In the genomic region with DNA sequence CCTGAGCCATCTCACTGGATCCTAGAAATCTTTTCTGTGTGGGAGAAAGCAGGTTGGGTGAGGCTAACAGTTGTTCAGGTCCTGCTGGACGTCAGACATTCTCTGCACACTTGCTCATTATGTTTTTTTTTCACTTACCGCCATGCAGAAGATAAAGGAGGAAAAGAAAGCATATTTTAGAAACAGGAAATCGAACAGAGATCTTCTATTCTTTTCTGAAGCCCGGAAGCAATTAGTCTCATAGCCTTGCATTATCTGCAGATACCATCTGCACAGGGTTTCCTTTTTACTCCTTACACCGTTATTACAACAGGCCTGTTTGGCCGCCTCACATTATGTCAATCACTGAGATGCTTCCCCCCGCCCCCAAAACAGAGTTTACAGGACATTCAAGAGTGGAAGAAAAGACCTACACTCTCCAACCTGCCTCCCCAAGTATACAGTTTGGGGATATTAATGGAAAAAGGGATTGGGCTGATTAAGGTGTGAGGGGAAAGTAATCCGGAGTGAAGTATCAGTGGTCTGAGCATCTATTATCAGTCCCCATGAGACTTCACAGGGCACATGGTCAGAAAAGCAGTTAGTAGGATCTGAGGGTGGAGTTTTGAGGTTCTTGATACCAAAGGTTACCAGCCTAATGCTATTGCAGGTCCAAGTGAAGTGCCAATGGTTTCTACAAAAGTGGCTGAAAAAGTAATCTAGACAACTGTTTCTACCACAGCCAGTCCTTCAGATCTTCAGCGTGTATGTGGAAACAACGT, we compare ENCODE assay signal across 16 mouse cellular contexts. TPM values are rescaled to one million over a fixed set of nuclear protein-coding genes. Genes with fewer than 3 reads are reported as not detected.
DNase-seq lines count a peak whose midpoint lies in the region; ATAC-seq and TF ChIP-seq lines count a peak whose summit lies in the region.
"Had no signal": no experiment of that assay in that cellular context is flagged by ENCODE, and none has a peak within 500 bp of the region (broad histone marks: within the 10 kb centered on the region; RNA-seq: fewer than 3 reads in every experiment).

No protein-coding gene starts in this region.

- H3K27ac ChIP-seq in kidney, adult 2 months (ENCODE audit: insufficient read depth, low read depth, low read length) = no peak overlapping the region
- no peak overlapping the region for H3K27ac ChIP-seq in kidney, embryonic 14.5 days (ENCODE audit: low read depth, low read length)
- H3K27ac ChIP-seq in forebrain, embryonic 12.5 days = no peak overlapping the region
- H3K27ac ChIP-seq: embryonic facial prominence, embryonic 10.5 days; hindbrain, embryonic 15.5 days; limb, embryonic 13.5 days; neural tube, embryonic 12.5 days had no signal

- H3K27me3 ChIP-seq in kidney, adult 2 months (replicated peaks; ENCODE audit: control insufficient read depth, insufficient read depth, low read length) = no peaks in the 10 kb centered on the region
- no peaks in the 10 kb centered on the region for H3K27me3 ChIP-seq in kidney, embryonic 14.5 days (ENCODE audit: control insufficient read depth, insufficient read depth, low read length)
- peaks cover 2% of the 10 kb centered on the region; the same call in 1 of the 2 replicates for H3K27me3 ChIP-seq in forebrain, embryonic 12.5 days
- H3K27me3 ChIP-seq: hindbrain, embryonic 15.5 days; limb, embryonic 13.5 days; neural tube, embryonic 12.5 days had no signal

- H3K9ac ChIP-seq in kidney, embryonic 14.5 days (ENCODE audit: low read depth, low read length) = no peak overlapping the region
- no peak overlapping the region for H3K9ac ChIP-seq in forebrain, embryonic 12.5 days
- H3K9ac ChIP-seq: hindbrain, embryonic 15.5 days; limb, embryonic 13.5 days; neural tube, embryonic 12.5 days had no signal

- ATAC-seq in kidney, embryonic 14.5 days (ENCODE audit: low FRiP score, low TSS enrichment) = no peak
- ATAC-seq in erythroid progenitor cell, adult 5-6 weeks (replicated peaks; ENCODE audit: low FRiP score, poor library complexity, severe bottlenecking) = no peak
- ATAC-seq in forebrain, embryonic 12.5 days (ENCODE audit: low FRiP score) = no peak
- ATAC-seq: midbrain, embryonic 16.5 days had no signal

- no peaks in the 10 kb centered on the region for H3K9me3 ChIP-seq in kidney, embryonic 14.5 days (ENCODE audit: control insufficient read depth, low read length)
- no peaks in the 10 kb centered on the region for H3K9me3 ChIP-seq in forebrain, embryonic 12.5 days
- H3K9me3 ChIP-seq: embryonic facial prominence, embryonic 10.5 days; hindbrain, embryonic 15.5 days; limb, embryonic 13.5 days; neural tube, embryonic 12.5 days had no signal

- WGBS in kidney, adult 2 months = 56% methylated on average over 10 of the region's 10 CpGs
- WGBS in kidney, embryonic 14.5 days = 70% methylated on average over 10 of the region's 10 CpGs
- WGBS in forebrain, embryonic 12.5 days = 66% methylated on average over 10 of the region's 10 CpGs

- no peak for TF ChIP-seq POLR2A in kidney, adult 2 months (IDR thresholded peaks at IDR 0.05; ENCODE audit: low read depth, low read length)

- no peak for TF ChIP-seq CTCF in kidney, adult 2 months (conservative IDR thresholded peaks at IDR 0.05; ENCODE audit: insufficient read depth, insufficient read length, low read depth, low read length)

- H3K4me2 ChIP-seq in kidney, embryonic 14.5 days (replicated peaks; ENCODE audit: low read depth, low read length) = no peak overlapping the region
- no peak overlapping the region for H3K4me2 ChIP-seq in forebrain, embryonic 12.5 days
- H3K4me2 ChIP-seq: hindbrain, embryonic 15.5 days; limb, embryonic 13.5 days; neural tube, embryonic 12.5 days had no signal

- no peaks in the 10 kb centered on the region for H3K4me1 ChIP-seq in kidney, adult 2 months (ENCODE audit: control insufficient read depth, insufficient read depth, low read length)
- no peaks in the 10 kb centered on the region for H3K4me1 ChIP-seq in kidney, embryonic 14.5 days (ENCODE audit: control insufficient read depth, insufficient read depth, low read length)
- H3K4me1 ChIP-seq in forebrain, embryonic 12.5 days = no peaks in the 10 kb centered on the region
- H3K4me1 ChIP-seq: embryonic facial prominence, embryonic 10.5 days; hindbrain, embryonic 15.5 days; limb, embryonic 13.5 days; neural tube, embryonic 12.5 days had no signal

- DNase-seq in kidney, adult 2 months = peak; percentile 26
- DNase-seq in CD4-positive helper T cell, adult 2 months (ENCODE audit: low read depth, low spot score) = peak; percentile 35
- peak; percentile 17 for DNase-seq in c-Kit-positive CD71-negative TER-119-negative erythroid progenitor cells, embryonic 14.5 days (ENCODE audit: low read depth)
- DNase-seq in lung, postnatal 25 days (ENCODE audit: low spot score) = peak; percentile 32
- DNase-seq in embryo, embryonic 9.5 days (ENCODE audit: extremely low spot score) = no peak
- DNase-seq: B cell, adult 2 months; cerebellum, adult 18-20 months; gastrocnemius, postnatal 36 days had no signal

- H3K36me3 ChIP-seq in kidney, adult 2 months (ENCODE audit: control insufficient read depth, insufficient read depth, low read length) = no peaks in the 10 kb centered on the region
- no peaks in the 10 kb centered on the region for H3K36me3 ChIP-seq in kidney, embryonic 14.5 days (ENCODE audit: control insufficient read depth, insufficient read depth, low read length)
- no peaks in the 10 kb centered on the region for H3K36me3 ChIP-seq in forebrain, embryonic 12.5 days (replicated peaks)
- H3K36me3 ChIP-seq: embryonic facial prominence, embryonic 10.5 days; hindbrain, embryonic 15.5 days; limb, embryonic 13.5 days; neural tube, embryonic 12.5 days had no signal

- no peak overlapping the region for H3K4me3 ChIP-seq in kidney, adult 2 months (ENCODE audit: insufficient read depth, low read depth, low read length)
- H3K4me3 ChIP-seq in kidney, embryonic 14.5 days (ENCODE audit: low read length) = no peak overlapping the region
- no peak overlapping the region for H3K4me3 ChIP-seq in forebrain, embryonic 12.5 days (replicated peaks)
- H3K4me3 ChIP-seq: embryonic facial prominence, embryonic 10.5 days; hindbrain, embryonic 15.5 days; limb, embryonic 13.5 days; neural tube, embryonic 12.5 days had no signal

RNA-seq across cellular contexts. Expression of a gene that starts 40.2 kb away (rescaled TPM):
- 11.8 and 20.5 TPM in 2 replicates for polyA plus RNA-seq in kidney, adult 2 months (2012; rRNA removed)
- polyA plus RNA-seq in kidney, embryonic 14.5 days (2014; fragmentation: Nextera tagmentation; extraction: Ambion mirVana) = 91.6 and 99.6 TPM in 2 replicates
- total RNA-seq in erythroid progenitor cell, adult 5-6 weeks (2015; ENCODE audit: low replicate concordance) = 59.8 and 69.6 TPM in 2 replicates
- 86.5 and 95.0 TPM in 2 replicates for total RNA-seq in erythroid progenitor cell, adult 5-6 weeks (2017; ENCODE audit: low replicate concordance)
- polyA plus RNA-seq in forebrain, embryonic 12.5 days (2016; fragmentation: Nextera tagmentation; extraction: Ambion mirVana) = 213 and 222 TPM in 2 replicates

RNA-seq across cellular contexts. Expression of a gene that starts 40.3 kb away (rescaled TPM):
- 2.0 and 2.7 TPM in 2 replicates for polyA plus RNA-seq in kidney, adult 2 months (2012; rRNA removed)
- polyA plus RNA-seq in kidney, embryonic 14.5 days (2014; fragmentation: Nextera tagmentation; extraction: Ambion mirVana) = 5.0 and 6.3 TPM in 2 replicates
- 1.3 TPM in 1 of 2 replicates, not detected in the other for total RNA-seq in erythroid progenitor cell, adult 5-6 weeks (2015; ENCODE audit: low replicate concordance)
- 1.4 and 2.1 TPM in 2 replicates for total RNA-seq in erythroid progenitor cell, adult 5-6 weeks (2017; ENCODE audit: low replicate concordance)
- polyA plus RNA-seq in forebrain, embryonic 12.5 days (2016; fragmentation: Nextera tagmentation; extraction: Ambion mirVana) = 3.6 and 4.4 TPM in 2 replicates

RNA-seq across cellular contexts. Expression of a gene that starts 45.1 kb away (rescaled TPM):
- polyA plus RNA-seq in kidney, adult 2 months (2012; rRNA removed) = 0.71 and 1.1 TPM in 2 replicates
- 5.3 and 5.5 TPM in 2 replicates for polyA plus RNA-seq in kidney, embryonic 14.5 days (2014; fragmentation: Nextera tagmentation; extraction: Ambion mirVana)
- 1.1 TPM in 1 of 2 replicates, not detected in the other for total RNA-seq in erythroid progenitor cell, adult 5-6 weeks (2015; ENCODE audit: low replicate concordance)
- total RNA-seq in erythroid progenitor cell, adult 5-6 weeks (2017; ENCODE audit: low replicate concordance) = 0.15 TPM in 1 of 2 replicates, not detected in the other
- 10.2 and 10.8 TPM in 2 replicates for polyA plus RNA-seq in forebrain, embryonic 12.5 days (2016; fragmentation: Nextera tagmentation; extraction: Ambion mirVana)

RNA-seq across cellular contexts. Expression of a gene that starts 55.7 kb away (rescaled TPM):
- 142 and 219 TPM in 2 replicates for polyA plus RNA-seq in kidney, adult 2 months (2012; rRNA removed)
- polyA plus RNA-seq in kidney, embryonic 14.5 days (2014; fragmentation: Nextera tagmentation; extraction: Ambion mirVana) = 515 and 711 TPM in 2 replicates
- 511 and 528 TPM in 2 replicates for total RNA-seq in erythroid progenitor cell, adult 5-6 weeks (2015; ENCODE audit: low replicate concordance)
- total RNA-seq in erythroid progenitor cell, adult 5-6 weeks (2017; ENCODE audit: low replicate concordance) = 549 and 1,031 TPM in 2 replicates
- 298 and 303 TPM in 2 replicates for polyA plus RNA-seq in forebrain, embryonic 12.5 days (2016; fragmentation: Nextera tagmentation; extraction: Ambion mirVana)

RNA-seq across cellular contexts. Expression of a gene that starts 57.8 kb away (rescaled TPM):
- polyA plus RNA-seq in kidney, adult 2 months (2012; rRNA removed) = 0.29 and 0.70 TPM in 2 replicates
- 0.31 and 0.41 TPM in 2 replicates for polyA plus RNA-seq in kidney, embryonic 14.5 days (2014; fragmentation: Nextera tagmentation; extraction: Ambion mirVana)
- total RNA-seq in erythroid progenitor cell, adult 5-6 weeks (2015; ENCODE audit: low replicate concordance) = 18.0 and 23.4 TPM in 2 replicates
- total RNA-seq in erythroid progenitor cell, adult 5-6 weeks (2017; ENCODE audit: low replicate concordance) = 8.9 and 12.6 TPM in 2 replicates
- 0.57 and 0.87 TPM in 2 replicates for polyA plus RNA-seq in forebrain, embryonic 12.5 days (2016; fragmentation: Nextera tagmentation; extraction: Ambion mirVana)
